Mouse (Mus musculus): ENCODE results near the gene Rufy4. TPM values are rescaled to one million over a fixed set of nuclear protein-coding genes. Genes with fewer than 3 reads are reported as not detected.

Rufy4 gene
- polyA plus RNA-seq, 1 experiment, result not detected

- TF ChIP-seq TAL1 (IDR thresholded peaks at IDR 0.05; ENCODE audit: low read length) (no peak), GATA1 (IDR thresholded peaks at IDR 0.05; ENCODE audit: low read length) (no peak)
- no peak overlapping the region for H3K4me3 ChIP-seq (replicated peaks)
- no peaks in the 10 kb centered on the region for H3K36me3 ChIP-seq (ENCODE audit: control insufficient read depth)
- peaks cover 19% of the 10 kb centered on the region for H3K4me1 ChIP-seq (ENCODE audit: control insufficient read depth)
- H3K9me3 ChIP-seq (ENCODE audit: control insufficient read depth, low read length), result no peaks in the 10 kb centered on the region
- H3K27me3 ChIP-seq (ENCODE audit: control insufficient read depth), result peaks cover 1% of the 10 kb centered on the region; the same call in 1 of the 2 replicates
Measured at GRCm38 (mm10) chr1:74130883-74131659, 5.7 kb downstream of the Rufy4 start.

GRCm38 (mm10) chr1:74132011-74132410, 6.7 kb downstream of the Rufy4 start:
- TF ChIP-seq GATA1 (IDR thresholded peaks at IDR 0.05; ENCODE audit: low read length), result no peak
- no peak for TF ChIP-seq TAL1 (IDR thresholded peaks at IDR 0.05; ENCODE audit: low read length)
- Histone ChIP-seq H3K4me1 (ENCODE audit: control insufficient read depth) (peaks cover 19% of the 10 kb centered on the region), H3K4me3 (replicated peaks) (no peak overlapping the region), H3K27me3 (ENCODE audit: control insufficient read depth) (no peaks in the 10 kb centered on the region), H3K36me3 (ENCODE audit: control insufficient read depth) (no peaks in the 10 kb centered on the region), H3K9me3 (ENCODE audit: control insufficient read depth, low read length) (no peaks in the 10 kb centered on the region)

- Histone ChIP-seq H3K36me3 (ENCODE audit: control insufficient read depth) (no peaks in the 10 kb centered on the region), H3K4me1 (ENCODE audit: control insufficient read depth) (peaks cover 19% of the 10 kb centered on the region), H3K27me3 (ENCODE audit: control insufficient read depth) (no peaks in the 10 kb centered on the region), H3K4me3 (replicated peaks) (no peak overlapping the region), H3K9me3 (ENCODE audit: control insufficient read depth, low read length) (no peaks in the 10 kb centered on the region)
- TF ChIP-seq GATA1 (IDR thresholded peaks at IDR 0.05; ENCODE audit: low read length) (no peak), TAL1 (IDR thresholded peaks at IDR 0.05; ENCODE audit: low read length) (no peak)
Measured at GRCm38 (mm10) chr1:74133954-74134353, 8.6 kb downstream of the Rufy4 start.

- no peaks in the 10 kb centered on the region for H3K27me3 ChIP-seq (ENCODE audit: control insufficient read depth)
- TF ChIP-seq GATA1 (IDR thresholded peaks at IDR 0.05; ENCODE audit: low read length) (no peak), TAL1 (IDR thresholded peaks at IDR 0.05; ENCODE audit: low read length) (no peak)
- H3K36me3 ChIP-seq (ENCODE audit: control insufficient read depth), result no peaks in the 10 kb centered on the region
- no peak overlapping the region for H3K4me3 ChIP-seq (replicated peaks)
- H3K4me1 ChIP-seq (ENCODE audit: control insufficient read depth), result peaks cover 19% of the 10 kb centered on the region
- no peaks in the 10 kb centered on the region for H3K9me3 ChIP-seq (ENCODE audit: control insufficient read depth, low read length)
Measured at GRCm38 (mm10) chr1:74135326-74135950, 10.1 kb downstream of the Rufy4 start.

DNA sequence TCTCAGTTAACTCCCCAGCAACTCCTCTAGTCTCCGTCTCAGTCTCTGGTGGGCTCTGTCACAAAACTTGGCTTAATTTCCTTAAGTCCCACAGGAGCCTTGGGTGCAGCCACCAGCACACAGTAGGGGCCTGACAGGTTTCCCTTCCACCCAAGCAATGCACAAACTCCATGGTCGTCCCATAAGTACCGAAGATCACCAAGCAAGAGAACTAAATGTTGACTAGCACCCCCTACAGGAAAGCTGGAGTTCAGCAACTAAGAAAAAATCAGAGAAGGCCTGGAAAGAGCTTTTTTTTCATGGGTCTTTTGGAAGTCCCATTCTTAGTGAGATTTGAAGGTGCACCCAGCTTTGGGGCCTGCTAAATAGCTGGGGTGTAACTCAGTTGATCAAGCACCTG, 14.1 kb downstream of the Rufy4 start:
- H3K4me1 ChIP-seq (ENCODE audit: control insufficient read depth), result peaks cover 16% of the 10 kb centered on the region

DNA sequence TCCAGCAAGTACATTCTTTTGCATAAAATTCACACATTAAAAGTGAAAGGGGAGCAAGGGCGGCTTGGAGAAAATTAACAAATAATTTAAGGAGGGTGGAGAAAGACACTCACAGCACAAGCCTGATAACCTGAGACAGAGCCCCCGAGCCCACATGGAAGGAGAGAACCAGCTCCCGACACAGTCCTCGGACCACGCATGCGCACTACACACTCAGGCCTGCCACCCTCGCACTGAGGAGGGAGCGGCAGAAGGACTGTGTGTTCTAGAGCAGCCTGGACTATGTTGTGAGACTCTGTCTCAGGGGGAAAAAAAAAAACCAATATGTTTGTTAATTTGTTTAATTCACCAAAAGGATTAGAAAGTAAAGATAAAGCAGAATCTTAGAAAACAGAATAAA, 16.4 kb downstream of the Rufy4 start:
- H3K9me3 ChIP-seq (ENCODE audit: control insufficient read depth, low read length), result no peaks in the 10 kb centered on the region
- TF ChIP-seq TAL1 (IDR thresholded peaks at IDR 0.05; ENCODE audit: low read length) (no peak), GATA1 (IDR thresholded peaks at IDR 0.05; ENCODE audit: low read length) (no peak)
- no peak overlapping the region for H3K4me3 ChIP-seq (replicated peaks)
- no peaks in the 10 kb centered on the region for H3K27me3 ChIP-seq (ENCODE audit: control insufficient read depth)
- no peaks in the 10 kb centered on the region for H3K4me1 ChIP-seq (ENCODE audit: control insufficient read depth)
- no peaks in the 10 kb centered on the region for H3K36me3 ChIP-seq (ENCODE audit: control insufficient read depth)

More for the DNA sequence above, 14.1 kb downstream of the Rufy4 start:
- no peaks in the 10 kb centered on the region for H3K27me3 ChIP-seq (ENCODE audit: control insufficient read depth)
- H3K4me3 ChIP-seq (replicated peaks), result no peak overlapping the region
- no peaks in the 10 kb centered on the region for H3K9me3 ChIP-seq (ENCODE audit: control insufficient read depth, low read length)
- no peaks in the 10 kb centered on the region for H3K36me3 ChIP-seq (ENCODE audit: control insufficient read depth)
- TF ChIP-seq TAL1 (IDR thresholded peaks at IDR 0.05; ENCODE audit: low read length), result no peak
- TF ChIP-seq GATA1 (IDR thresholded peaks at IDR 0.05; ENCODE audit: low read length), result no peak

GRCm38 (mm10) chr1:74149106-74149885, 24.0 kb downstream of the Rufy4 start:
- Histone ChIP-seq H3K4me1 (ENCODE audit: control insufficient read depth) (peaks cover 4% of the 10 kb centered on the region; the same call in 1 of the 2 replicates), H3K9me3 (ENCODE audit: control insufficient read depth, low read length) (no peaks in the 10 kb centered on the region), H3K36me3 (ENCODE audit: control insufficient read depth) (no peaks in the 10 kb centered on the region), H3K27me3 (ENCODE audit: control insufficient read depth) (no peaks in the 10 kb centered on the region), H3K4me3 (replicated peaks) (no peak overlapping the region)
- TF ChIP-seq TAL1 (IDR thresholded peaks at IDR 0.05; ENCODE audit: low read length) (no peak), GATA1 (IDR thresholded peaks at IDR 0.05; ENCODE audit: low read length) (no peak)

DNA sequence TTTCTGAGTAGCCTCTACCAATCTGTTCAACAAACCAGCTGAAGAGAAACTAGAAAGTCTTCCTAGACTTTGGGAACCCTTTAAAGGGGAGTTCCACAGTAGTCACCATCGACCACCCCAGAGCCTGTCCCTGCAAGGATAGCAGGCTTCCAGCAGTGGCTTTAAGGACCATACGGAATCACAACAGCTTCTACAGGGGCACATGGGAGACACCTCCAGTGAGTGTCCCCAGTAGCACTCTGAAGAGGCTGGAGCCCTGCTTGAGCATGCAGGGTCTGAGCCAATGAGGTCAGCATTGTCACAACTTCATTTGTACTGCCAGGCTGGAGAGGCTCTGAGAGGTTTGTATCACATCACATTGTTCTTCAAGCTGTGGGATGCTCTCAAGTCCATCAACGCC, 24.8 kb downstream of the Rufy4 start:
- TF ChIP-seq GATA1 (IDR thresholded peaks at IDR 0.05; ENCODE audit: low read length) (no peak), TAL1 (IDR thresholded peaks at IDR 0.05; ENCODE audit: low read length) (no peak)
- Histone ChIP-seq H3K36me3 (ENCODE audit: control insufficient read depth) (no peaks in the 10 kb centered on the region), H3K4me1 (ENCODE audit: control insufficient read depth) (peaks cover 4% of the 10 kb centered on the region; the same call in 1 of the 2 replicates), H3K4me3 (replicated peaks) (no peak overlapping the region), H3K9me3 (ENCODE audit: control insufficient read depth, low read length) (no peaks in the 10 kb centered on the region), H3K27me3 (ENCODE audit: control insufficient read depth) (no peaks in the 10 kb centered on the region)

GRCm38 (mm10) chr1:74151091-74151490, 25.8 kb downstream of the Rufy4 start:
- H3K4me1 ChIP-seq (ENCODE audit: control insufficient read depth), result peaks cover 4% of the 10 kb centered on the region; the same call in 1 of the 2 replicates
- H3K9me3 ChIP-seq (ENCODE audit: control insufficient read depth, low read length), result no peaks in the 10 kb centered on the region
- TF ChIP-seq TAL1 (IDR thresholded peaks at IDR 0.05; ENCODE audit: low read length), result no peak
- no peak for TF ChIP-seq GATA1 (IDR thresholded peaks at IDR 0.05; ENCODE audit: low read length)
- no peak overlapping the region for H3K4me3 ChIP-seq (replicated peaks)
- H3K27me3 ChIP-seq (ENCODE audit: control insufficient read depth), result no peaks in the 10 kb centered on the region
- H3K36me3 ChIP-seq (ENCODE audit: control insufficient read depth), result no peaks in the 10 kb centered on the region

Measured in erythroblast, embryonic 14.5 days (primary cell).